Mouse (Mus musculus) E14TG2a.4 (cell line): ENCODE results near the gene Mturn.

Source experiments
- CTCF ChIP-seq: conservative IDR thresholded peaks from 2 replicates; pipeline ENCODE4 v1.5.1; 2014; ENCODE audit warnings: low read length
- NANOG ChIP-seq: IDR thresholded peaks from 2 replicates; pipeline ENCODE4 v1.6.1; 2014; ENCODE audit warnings: borderline replicate concordance, low read length, mixed read lengths
- POU5F1 ChIP-seq: IDR thresholded peaks from 2 replicates; pipeline ENCODE4 v1.6.1; 2014; ENCODE audit warnings: low read length, borderline replicate concordance

- no peak for TF ChIP-seq CTCF
- no peak for TF ChIP-seq NANOG
- TF ChIP-seq POU5F1 = no peak
These were observed 67.6 kb downstream of the Mturn start for GRCm38 (mm10) chr6:54749056-54749455.
